Mouse (Mus musculus) right cerebral cortex, adult 18-20 months (tissue): ENCODE results near the gene Papss2.

Experiments used
- DNase-seq: peaks from one replicate; pipeline ENCODE4 v3.0.0; 2022; ENCODE audit warnings: mixed read lengths

The Papss2 gene

GRCm38 (mm10) chr19:32601033-32601770 lies 5.6 kb downstream of the Papss2 start:
- DNase-seq, result no peak

GRCm38 (mm10) chr19:32603466-32603865 lies 7.9 kb downstream of the Papss2 start:
- DNase-seq, result no peak

- no peak for DNase-seq
These were observed 8.5 kb downstream of the Papss2 start for GRCm38 (mm10) chr19:32604127-32604526.

- no peak for DNase-seq
These were observed 9.1 kb downstream of the Papss2 start for GRCm38 (mm10) chr19:32604563-32605252.

- no peak for DNase-seq
These were observed 10.7 kb downstream of the Papss2 start for GRCm38 (mm10) chr19:32606227-32606827.

- DNase-seq, result no peak
These were observed 11.4 kb downstream of the Papss2 start for GRCm38 (mm10) chr19:32607036-32607435.

- DNase-seq, result no peak
These were observed 15.9 kb downstream of the Papss2 start for GRCm38 (mm10) chr19:32611386-32612092.

- no peak for DNase-seq
These were observed 18.6 kb downstream of the Papss2 start for GRCm38 (mm10) chr19:32614046-32614771.

- DNase-seq, result no peak
These were observed 19.1 kb downstream of the Papss2 start for GRCm38 (mm10) chr19:32614772-32615099.

- DNase-seq, result peak; percentile 15
These were observed 21.1 kb downstream of the Papss2 start for GRCm38 (mm10) chr19:32616646-32617045.

- DNase-seq, result no peak
These were observed 24.1 kb downstream of the Papss2 start for GRCm38 (mm10) chr19:32619739-32620138.

GRCm38 (mm10) chr19:32620859-32621445 lies 25.4 kb downstream of the Papss2 start:
- no peak for DNase-seq

- no peak for DNase-seq
These were observed 26.6 kb downstream of the Papss2 start for GRCm38 (mm10) chr19:32622142-32622541.

GRCm38 (mm10) chr19:32626768-32627331 lies 31.3 kb downstream of the Papss2 start:
- DNase-seq, result no peak

GRCm38 (mm10) chr19:32627631-32628030 lies 32.0 kb downstream of the Papss2 start:
- no peak for DNase-seq

- no peak for DNase-seq
These were observed 33.1 kb downstream of the Papss2 start for GRCm38 (mm10) chr19:32628572-32629132.

GRCm38 (mm10) chr19:32634916-32635315 lies 39.3 kb downstream of the Papss2 start:
- DNase-seq, result no peak

- no peak for DNase-seq
These were observed 42.0 kb downstream of the Papss2 start for GRCm38 (mm10) chr19:32637357-32638275.

- no peak for DNase-seq
These were observed 42.8 kb downstream of the Papss2 start for GRCm38 (mm10) chr19:32638276-32638903.

- no peak for DNase-seq
These were observed 45.9 kb downstream of the Papss2 start for GRCm38 (mm10) chr19:32641535-32641934.
